Comparison of ENCODE assay signal across 7 mouse cellular contexts in genomic region chr17:47294091-47294534, GRCm38 (mm10).
A peak's percentile ranks its signal among the peaks of the same experiment; 100 is the strongest.
DNase-seq lines count a peak whose midpoint lies in the region; ATAC-seq lines count a peak whose summit lies in the region.

No protein-coding gene starts in this region.

- H3K9me3 ChIP-seq in midbrain, embryonic 13.5 days = no peaks in the 10 kb centered on the region

- ATAC-seq in midbrain, embryonic 13.5 days = peak; percentile 86
- ATAC-seq in cerebellum, adult (ENCODE audit: insufficient number of reproducible peaks, low FRiP score, low TSS enrichment) = no peak

- DNase-seq in MEL-GATA-1-ER (ENCODE audit: extremely low read depth, low read depth) = peak; percentile 50
- DNase-seq in adrenal gland, postnatal 10 days = peak; percentile 53
- peak; percentile 68 to 85 for DNase-seq in heart, adult 18-20 months
- DNase-seq in kidney, postnatal 4 days = peak; percentile 40 to 56
- DNase-seq in T-cell, adult 2 months (ENCODE audit: low spot score) = no peak

- H3K36me3 ChIP-seq in midbrain, embryonic 13.5 days = 0 out of 2 replicates have a peak, but pooled peaks cover 3% of the 10 kb centered on the region

- no peaks in the 10 kb centered on the region for H3K27me3 ChIP-seq in midbrain, embryonic 13.5 days

- WGBS in midbrain, embryonic 13.5 days = 30% methylated on average over 5 of the region's 5 CpGs

- H3K4me1 ChIP-seq in midbrain, embryonic 13.5 days (replicated peaks) = peaks cover 19% of the 10 kb centered on the region

- no peak overlapping the region for H3K9ac ChIP-seq in midbrain, embryonic 13.5 days (replicated peaks)

- peak overlapping the region; percentile 31; the same call in 1 of the 2 replicates for H3K27ac ChIP-seq in midbrain, embryonic 13.5 days

- no peak overlapping the region for H3K4me2 ChIP-seq in midbrain, embryonic 13.5 days (replicated peaks)

- no peak overlapping the region for H3K4me3 ChIP-seq in midbrain, embryonic 13.5 days (replicated peaks)
